Mouse (Mus musculus) heart, embryonic 10.5 days (tissue): ENCODE measurements around the gene Fcgrt. TPM values are rescaled to one million over a fixed set of nuclear protein-coding genes. Genes with fewer than 3 reads are reported as not detected.

Experiments used
- DNase-seq: peaks from one replicate; pipeline ENCODE4 v3.0.0-alpha.2; 2017; ENCODE audit warnings: low spot score
- H3K27ac ChIP-seq: fragments of 300-500 bp; sonication (generic); 2 replicates; pipeline ENCODE4 v1.5.1; 2016; ENCODE audit warnings: mild to moderate bottlenecking
- H3K27me3 ChIP-seq: fragments of 300-500 bp; sonication (generic); 2 replicates; pipeline ENCODE4 v1.6.1; 2016; ENCODE audit warnings: mild to moderate bottlenecking; ENCODE audit not compliant: poor library complexity, insufficient read depth, severe bottlenecking
- H3K36me3 ChIP-seq: fragments of 300-500 bp; sonication (generic); 2 replicates; pipeline ENCODE4 v1.6.1; 2016; ENCODE audit warnings: mild to moderate bottlenecking, moderate library complexity
- H3K4me1 ChIP-seq: fragments of 300-500 bp; sonication (generic); 2 replicates; pipeline ENCODE4 v1.6.1; 2016; ENCODE audit warnings: mild to moderate bottlenecking
- H3K4me3 ChIP-seq: fragments of 300-500 bp; sonication (generic); 2 replicates; pipeline ENCODE4 v1.5.1; 2016; ENCODE audit warnings: mild to moderate bottlenecking, moderate library complexity
- H3K9me3 ChIP-seq: fragments of 300-500 bp; sonication (generic); 2 replicates; pipeline ENCODE4 v1.6.1; 2016; ENCODE audit warnings: mild to moderate bottlenecking, moderate library complexity
- WGBS: fragments of 180-500 bp; shearing (Covaris S2); methylation state at CpG from one replicate; pipeline ENCODE4 v1.1.7; 2016; 5-methylcytosine and 5-hydroxymethylcytosine counted together
- polyA plus RNA-seq: library from polyadenylated mRNA; unstranded; fragments of >200 nt; fragmentation: Nextera tagmentation; extraction: Ambion mirVana; gene quantifications from 2 replicates; pipeline ENCODE4 v1.2.1, GENCODE M21; 2016

Gene Fcgrt
- polyA plus RNA-seq, 1 experiment from 2014 or later, result 10.2 TPM

DNA sequence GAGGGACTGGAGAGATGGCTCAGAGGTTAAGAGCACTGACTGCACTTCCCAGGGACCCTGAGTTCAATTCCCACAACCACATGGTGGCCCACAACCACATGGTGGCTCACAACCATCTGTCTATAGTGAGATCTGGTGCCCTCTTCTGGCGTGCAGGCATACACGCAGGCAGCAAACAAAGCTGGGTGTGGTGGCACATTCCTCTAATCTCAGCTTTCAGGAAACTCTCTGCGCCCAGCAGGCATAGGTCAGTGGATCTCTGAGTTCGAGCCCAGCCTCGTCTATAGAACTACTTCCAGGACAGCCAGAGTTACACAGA, 35.7 kb downstream of the Fcgrt start:
- 35% methylated on average over 5 of the region's 5 CpGs for WGBS
- H3K4me1 ChIP-seq, result peaks cover 9% of the 10 kb centered on the region
- no peak overlapping the region for H3K27ac ChIP-seq
- peak; percentile 80 for DNase-seq
- no peaks in the 10 kb centered on the region for H3K9me3 ChIP-seq
- H3K36me3 ChIP-seq, result 0 out of 2 replicates have a peak, but pooled peaks cover 4% of the 10 kb centered on the region
- no peak overlapping the region for H3K4me3 ChIP-seq
- H3K27me3 ChIP-seq, result no peaks in the 10 kb centered on the region

- no peak overlapping the region for H3K27ac ChIP-seq
- no peaks in the 10 kb centered on the region for H3K27me3 ChIP-seq
- H3K4me3 ChIP-seq, result no peak overlapping the region
- H3K36me3 ChIP-seq, result 0 out of 2 replicates have a peak, but pooled peaks cover 4% of the 10 kb centered on the region
- peaks cover 9% of the 10 kb centered on the region for H3K4me1 ChIP-seq
- H3K9me3 ChIP-seq, result no peaks in the 10 kb centered on the region
- 81% methylated on average over 4 of the region's 4 CpGs for WGBS
- DNase-seq, result no peak
Observed at GRCm38 (mm10) chr7:45067190-45067999, 36.3 kb downstream of the Fcgrt start.

- peak within 1 kb of the TSS; percentile 66 for H3K4me3 ChIP-seq
- H3K9me3 ChIP-seq, result no peaks in the 10 kb centered on the region
- H3K27me3 ChIP-seq, result no peaks in the 10 kb centered on the region
- peaks cover 2% of the 10 kb centered on the region; the same call in 1 of the 2 replicates for H3K36me3 ChIP-seq
- peaks cover 30% of the 10 kb centered on the region for H3K4me1 ChIP-seq
- peak; percentile 98 for DNase-seq
- under 1% methylated on average over 31 of the region's 31 CpGs for WGBS
- H3K27ac ChIP-seq, result peak within 1 kb of the TSS; percentile 89
Observed at GRCm38 (mm10) chr7:45062239-45062835, 41.3 kb downstream of the Fcgrt start, which contains the start of the genes Nosip and Prrg2. Nosip (plus strand) TSS chr7:45062429. Prrg2 (minus strand) TSS chr7:45062677.

GRCm38 (mm10) chr7:45061532-45062075, 42.0 kb downstream of the Fcgrt start:
- 22% methylated on average over 11 of the region's 11 CpGs for WGBS
- no peaks in the 10 kb centered on the region for H3K27me3 ChIP-seq
- peak overlapping the region; percentile 89 for H3K27ac ChIP-seq
- no peaks in the 10 kb centered on the region for H3K9me3 ChIP-seq
- peaks cover 5% of the 10 kb centered on the region; the same call in 1 of the 2 replicates for H3K36me3 ChIP-seq
- DNase-seq, result no peak
- peaks cover 32% of the 10 kb centered on the region for H3K4me1 ChIP-seq
- peak overlapping the region; percentile 66 for H3K4me3 ChIP-seq

- peaks cover 33% of the 10 kb centered on the region for H3K4me1 ChIP-seq
- no peaks in the 10 kb centered on the region for H3K27me3 ChIP-seq
- DNase-seq, result no peak
- H3K36me3 ChIP-seq, result peaks cover 5% of the 10 kb centered on the region; the same call in 1 of the 2 replicates
- WGBS, result 79% methylated on average over 6 of the region's 6 CpGs
- H3K27ac ChIP-seq, result no peak overlapping the region
- no peaks in the 10 kb centered on the region for H3K9me3 ChIP-seq
- H3K4me3 ChIP-seq, result no peak overlapping the region
Observed at GRCm38 (mm10) chr7:45060632-45061122, 43.0 kb downstream of the Fcgrt start.

DNA sequence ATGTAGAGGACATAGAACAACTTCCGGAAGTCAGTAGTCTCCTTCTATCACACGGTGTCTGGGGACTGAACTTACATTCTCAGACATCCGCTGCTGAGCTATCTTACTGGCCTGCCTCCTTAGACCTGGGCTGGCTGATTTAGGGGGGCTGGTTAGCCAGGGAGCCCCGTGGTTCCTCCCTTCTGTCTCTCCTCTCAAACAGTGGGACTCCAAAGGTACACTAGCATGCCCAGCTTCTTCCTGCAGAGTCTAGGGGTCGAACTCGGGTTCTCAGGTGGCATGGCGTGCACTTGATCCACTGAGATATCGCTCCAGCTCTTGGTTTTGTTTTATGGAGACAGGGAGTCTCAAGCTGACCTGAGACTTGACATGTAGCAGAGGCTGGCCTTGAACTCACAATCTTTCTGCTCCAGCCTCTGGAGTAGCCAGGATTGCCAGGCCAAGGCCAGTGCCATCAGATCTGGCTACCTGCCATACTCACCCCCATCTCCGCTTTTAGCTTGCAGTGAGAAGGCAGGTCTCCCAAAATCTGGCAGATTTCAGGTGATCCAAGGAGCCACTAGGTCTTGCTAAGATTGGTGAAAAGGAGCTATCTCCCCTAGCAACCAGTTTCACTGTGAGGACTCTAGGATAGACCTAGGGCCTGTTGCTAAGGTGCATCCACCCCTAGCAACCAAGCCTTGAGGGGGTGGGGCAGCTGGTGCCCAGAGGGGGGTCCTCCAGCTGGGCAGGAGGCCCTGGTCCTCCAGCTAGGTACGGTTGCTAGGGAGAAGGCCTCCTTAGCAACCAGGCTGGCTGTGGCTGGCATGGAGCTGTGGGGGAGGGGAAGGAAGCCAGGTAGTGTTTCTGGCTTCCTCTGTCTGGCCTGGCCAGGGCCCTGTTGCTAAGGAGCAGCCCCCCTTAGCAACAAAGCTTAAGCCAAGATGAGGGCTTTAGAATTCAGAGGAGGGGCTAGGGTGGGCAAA, 44.8 kb downstream of the Fcgrt start:
- Histone ChIP-seq H3K9me3 (no peaks in the 10 kb centered on the region), H3K4me3 (0 out of 2 replicates have a peak overlapping the region, but pooled peaks have one; percentile 25), H3K36me3 (peaks cover 5% of the 10 kb centered on the region; the same call in 1 of the 2 replicates), H3K27ac (peak overlapping the region; percentile 3; the same call in 1 of the 2 replicates), H3K4me1 (peaks cover 41% of the 10 kb centered on the region), H3K27me3 (no peaks in the 10 kb centered on the region)
- DNase-seq, result no peak
- 74% methylated on average over 10 of the region's 10 CpGs for WGBS

- no peak for DNase-seq
- Histone ChIP-seq H3K4me3 (no peak overlapping the region; the same call in 1 of the 2 replicates), H3K36me3 (peaks cover 5% of the 10 kb centered on the region; the same call in 1 of the 2 replicates), H3K27ac (0 out of 2 replicates have a peak overlapping the region, but pooled peaks have one; percentile 11), H3K4me1 (peaks cover 42% of the 10 kb centered on the region), H3K9me3 (no peaks in the 10 kb centered on the region), H3K27me3 (no peaks in the 10 kb centered on the region)
Observed at GRCm38 (mm10) chr7:45056972-45057348, 46.7 kb downstream of the Fcgrt start.

DNA sequence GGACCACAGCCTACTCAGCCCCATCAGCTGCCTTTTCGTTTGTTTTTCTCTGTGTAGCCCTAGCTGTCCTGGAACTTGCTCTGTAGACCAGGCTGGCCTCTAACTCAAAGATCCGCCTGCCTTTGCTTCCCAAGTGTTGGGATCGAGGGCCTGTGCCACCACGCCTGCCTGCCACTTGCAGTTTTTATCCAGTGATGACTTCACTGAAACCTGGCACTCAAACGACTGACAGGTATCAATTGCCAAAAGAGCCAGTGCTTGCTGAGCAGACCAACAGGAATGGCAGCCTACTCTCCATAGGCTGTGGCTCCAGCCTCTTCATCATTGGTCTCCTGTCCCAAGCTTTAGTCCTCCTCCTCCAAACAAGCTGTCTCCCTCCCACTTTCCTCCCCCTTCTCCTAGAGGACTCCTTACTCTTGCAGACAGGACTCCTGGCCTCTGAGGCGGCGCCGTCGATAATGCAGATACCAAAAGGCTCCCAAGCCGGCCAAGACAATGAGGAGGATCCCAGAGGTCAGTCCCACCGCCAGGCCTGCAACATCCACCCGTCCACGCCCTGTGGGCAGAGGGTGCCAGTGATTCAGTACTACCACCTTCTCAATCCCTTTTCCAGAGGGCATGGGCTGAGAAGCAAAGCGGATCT, 47.2 kb downstream of the Fcgrt start:
- 0 out of 2 replicates have a peak overlapping the region, but pooled peaks have one; percentile 11 for H3K27ac ChIP-seq
- 67% methylated on average over 14 of the region's 14 CpGs for WGBS
- no peak overlapping the region for H3K4me3 ChIP-seq
- H3K4me1 ChIP-seq, result peaks cover 43% of the 10 kb centered on the region
- H3K9me3 ChIP-seq, result no peaks in the 10 kb centered on the region
- no peaks in the 10 kb centered on the region for H3K27me3 ChIP-seq
- peaks cover 5% of the 10 kb centered on the region; the same call in 1 of the 2 replicates for H3K36me3 ChIP-seq
- DNase-seq, result no peak

GRCm38 (mm10) chr7:45053931-45054510, 49.6 kb downstream of the Fcgrt start:
- Histone ChIP-seq H3K4me1 (peaks cover 50% of the 10 kb centered on the region), H3K36me3 (peaks cover 24% of the 10 kb centered on the region), H3K27ac (peak overlapping the region; percentile 99), H3K9me3 (no peaks in the 10 kb centered on the region), H3K4me3 (peak overlapping the region; percentile 78), H3K27me3 (no peaks in the 10 kb centered on the region)
- DNase-seq, result peak; percentile 100
- under 1% methylated on average over 33 of the region's 33 CpGs for WGBS

DNA sequence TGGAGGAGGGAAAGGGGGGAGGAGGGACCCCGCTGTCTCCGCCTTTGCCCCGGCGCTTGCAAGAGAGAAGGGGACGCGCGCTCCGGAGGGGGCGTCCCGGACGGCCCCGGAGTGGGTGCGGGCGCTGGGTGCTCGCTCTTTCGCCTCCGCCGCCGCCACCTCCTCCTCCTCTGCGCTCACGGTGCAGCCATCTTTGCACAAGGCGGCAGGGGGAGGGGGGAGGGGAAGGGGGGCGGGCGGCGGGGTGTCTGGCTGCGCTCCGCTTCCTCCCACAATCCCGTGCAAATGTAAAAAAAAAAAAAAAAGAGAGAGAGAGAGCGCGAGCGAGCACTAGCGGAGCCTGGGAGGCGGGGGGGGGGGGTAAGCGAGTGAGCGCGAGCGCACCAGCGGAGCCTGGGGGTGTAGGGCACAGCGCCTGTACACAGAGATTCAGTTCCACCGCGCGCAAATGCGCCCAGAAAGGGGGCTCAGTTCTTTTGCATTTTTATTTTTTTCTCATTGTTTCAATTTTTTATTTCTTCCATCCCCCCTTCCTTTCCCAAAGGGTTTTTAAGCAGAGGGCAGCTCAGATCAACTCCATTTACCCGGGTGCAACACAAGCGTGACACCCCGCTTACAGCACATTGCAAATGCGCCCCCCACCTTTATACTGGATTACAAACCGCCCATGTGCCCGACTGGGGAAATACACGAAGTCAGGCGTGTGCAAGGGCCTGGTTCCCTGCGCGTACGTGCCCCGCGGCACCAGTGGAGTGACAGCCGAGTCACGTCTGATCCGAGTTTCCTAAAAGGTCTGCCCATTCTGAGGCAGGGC, 50.3 kb downstream of the Fcgrt start:
- under 1% methylated on average over 31 of the region's 59 CpGs for WGBS
- Histone ChIP-seq H3K4me3 (peak overlapping the region; percentile 78), H3K4me1 (peaks cover 50% of the 10 kb centered on the region), H3K27ac (peak overlapping the region; percentile 99), H3K36me3 (peaks cover 31% of the 10 kb centered on the region), H3K9me3 (no peaks in the 10 kb centered on the region), H3K27me3 (no peaks in the 10 kb centered on the region)
- DNase-seq, result peak; percentile 91

- H3K4me3 ChIP-seq, result peak within 1 kb of the TSS; percentile 78
- WGBS, result 0% methylated on average over 2 of the region's 18 CpGs
Observed at GRCm38 (mm10) chr7:45052862-45053116, 50.9 kb downstream of the Fcgrt start, which contains the start of gene Prr12. Prr12 (minus strand) TSS chr7:45052881.

More at GRCm38 (mm10) chr7:45052862-45053116, 50.9 kb downstream of the Fcgrt start, which contains the start of gene Prr12:
- Histone ChIP-seq H3K27me3 (no peaks in the 10 kb centered on the region), H3K4me1 (peaks cover 52% of the 10 kb centered on the region), H3K36me3 (peaks cover 37% of the 10 kb centered on the region), H3K27ac (peak within 1 kb of the TSS; percentile 99), H3K9me3 (no peaks in the 10 kb centered on the region)
- DNase-seq, result no peak
